7 mouse cellular contexts compared by ENCODE assay signal in the genomic region with DNA sequence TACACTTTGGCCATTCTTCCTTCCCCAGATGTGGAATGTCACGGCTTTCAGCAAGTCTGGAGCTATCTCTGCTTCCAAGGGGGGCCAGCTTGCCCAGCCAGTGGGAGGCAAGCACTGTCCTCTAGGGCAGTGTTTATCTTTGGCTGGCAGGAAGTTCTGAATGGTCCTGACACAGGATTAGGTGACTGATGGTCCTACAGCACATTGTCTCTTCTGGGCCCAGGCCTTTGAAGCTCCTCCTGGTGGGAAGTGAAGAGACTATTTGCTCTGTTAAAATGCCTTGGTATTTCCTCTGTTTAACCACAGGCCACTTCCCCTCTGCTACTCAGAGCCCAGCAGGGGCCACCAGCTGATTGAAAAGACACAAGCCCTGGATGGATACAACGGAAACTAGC. TPM values are rescaled to one million over a fixed set of nuclear protein-coding genes. Genes with fewer than 3 reads are reported as not detected.
DNase-seq lines count a peak whose midpoint lies in the region; ATAC-seq and TF ChIP-seq lines count a peak whose summit lies in the region.

No protein-coding gene starts in this region.

- peak; percentile 95 for DNase-seq in R1 (ENCODE audit: low read depth, low spot score)
- peak; percentile 37 to 43 for DNase-seq in natural killer cell, adult 2 months (ENCODE audit: low spot score in 2 of 2)
- DNase-seq in gastrocnemius, postnatal 4 days (ENCODE audit: low spot score in 2 of 2), result no peak
- DNase-seq in layer of hippocampus, adult 11-12 months (ENCODE audit: low spot score), result no peak

- WGBS in heart, embryonic 16.5 days, result 14% methylated on average over 2 of the region's 2 CpGs
- 4% methylated on average over 2 of the region's 2 CpGs for WGBS in limb, embryonic 12.5 days

- ATAC-seq in heart, embryonic 16.5 days (replicated peaks; ENCODE audit: extremely low read depth, insufficient read depth, low FRiP score), result peak; percentile 66
- no peak for ATAC-seq in limb, embryonic 12.5 days (ENCODE audit: insufficient number of reproducible peaks, insufficient read depth, low FRiP score, low TSS enrichment, low read depth)

- H3K4me1 ChIP-seq in E14TG2a.4 (replicated peaks; ENCODE audit: low read depth, low read length), result peaks cover 92% of the 10 kb centered on the region
- H3K4me1 ChIP-seq in heart, embryonic 16.5 days (ENCODE audit: control insufficient read depth, insufficient read depth, low read length), result peaks cover 38% of the 10 kb centered on the region
- peaks cover 93% of the 10 kb centered on the region for H3K4me1 ChIP-seq in limb, embryonic 12.5 days (replicated peaks)

- H3K27ac ChIP-seq in heart, embryonic 16.5 days (ENCODE audit: low read length), result peak overlapping the region; percentile 47; the same call in 1 of the 2 replicates
- H3K27ac ChIP-seq in limb, embryonic 12.5 days, result peak overlapping the region; percentile 87

- peak overlapping the region; percentile 14 for H3K4me2 ChIP-seq in heart, embryonic 16.5 days (ENCODE audit: low read depth, low read length)
- peak overlapping the region; percentile 74 for H3K4me2 ChIP-seq in limb, embryonic 12.5 days

- H3K9ac ChIP-seq in heart, embryonic 16.5 days (ENCODE audit: low read length), result no peak overlapping the region
- no peak overlapping the region for H3K9ac ChIP-seq in limb, embryonic 12.5 days (replicated peaks)

- peaks cover 1% of the 10 kb centered on the region; the same call in 1 of the 2 replicates for H3K36me3 ChIP-seq in E14TG2a.4 (ENCODE audit: insufficient read depth, low read length)
- no peaks in the 10 kb centered on the region; the same call in 1 of the 2 replicates for H3K36me3 ChIP-seq in heart, embryonic 16.5 days (ENCODE audit: control insufficient read depth, insufficient read depth)
- no peaks in the 10 kb centered on the region for H3K36me3 ChIP-seq in limb, embryonic 12.5 days

- no peaks in the 10 kb centered on the region for H3K27me3 ChIP-seq in E14TG2a.4 (ENCODE audit: insufficient read depth, low read length)
- no peaks in the 10 kb centered on the region for H3K27me3 ChIP-seq in heart, embryonic 16.5 days (ENCODE audit: control insufficient read depth, insufficient read depth, low read length)
- no peaks in the 10 kb centered on the region for H3K27me3 ChIP-seq in limb, embryonic 12.5 days

- TF ChIP-seq CTCF in E14TG2a.4 (conservative IDR thresholded peaks at IDR 0.05; ENCODE audit: low read length), result no peak

- H3K4me3 ChIP-seq in E14TG2a.4 (replicated peaks; ENCODE audit: low read length), result peak overlapping the region; percentile 49
- H3K4me3 ChIP-seq in heart, embryonic 16.5 days (ENCODE audit: low read length), result no peak overlapping the region
- peak overlapping the region; percentile 15 for H3K4me3 ChIP-seq in limb, embryonic 12.5 days (replicated peaks)

- H3K9me3 ChIP-seq in E14TG2a.4 (ENCODE audit: low read length), result no peaks in the 10 kb centered on the region
- H3K9me3 ChIP-seq in heart, embryonic 16.5 days (replicated peaks; ENCODE audit: control insufficient read depth, low read length), result no peaks in the 10 kb centered on the region
- no peaks in the 10 kb centered on the region for H3K9me3 ChIP-seq in limb, embryonic 12.5 days

RNA-seq across cellular contexts. Expression of gene Il17rd, which starts 6.2 kb away (rescaled TPM):
- 0.92 and 1.1 TPM in 2 replicates for polyA plus RNA-seq in heart, embryonic 16.5 days (2015; fragmentation: Nextera tagmentation; extraction: Ambion mirVana)
- 13.5 and 15.5 TPM in 2 replicates for polyA plus RNA-seq in limb, embryonic 12.5 days (2016; fragmentation: Nextera tagmentation; extraction: Ambion mirVana)
- total RNA-seq in gastrocnemius, postnatal 4 days (2021), result 10 to 100 TPM; 11.9 to 12.6 TPM

RNA-seq across cellular contexts. Expression of gene Hesx1, which starts 50.7 kb away (rescaled TPM):
- polyA plus RNA-seq in heart, embryonic 16.5 days (2015; fragmentation: Nextera tagmentation; extraction: Ambion mirVana), result 0.29 TPM in 1 of 2 replicates, not detected in the other
- 0.22 TPM in 1 of 2 replicates, not detected in the other for polyA plus RNA-seq in limb, embryonic 12.5 days (2016; fragmentation: Nextera tagmentation; extraction: Ambion mirVana)
- total RNA-seq in gastrocnemius, postnatal 4 days (2021), result under 1 TPM in 1 of 2 experiments, not detected in 1; 0.47 TPM

Comparison
In these comparisons a context has a peak if more than half of its experiments do, and no peak if none do; other contexts are left out.
1. DNase-seq: peak in R1 (single experiment) and natural killer cell, adult 2 months (2 of 2); none in gastrocnemius, postnatal 4 days (0 of 2) and layer of hippocampus, adult 11-12 months (single experiment).